Mouse (Mus musculus): ENCODE results near the gene Atp6ap1l. TPM values are rescaled to one million over a fixed set of nuclear protein-coding genes. Genes with fewer than 3 reads are reported as not detected.
A peak's percentile ranks its signal among the peaks of the same experiment; 100 is the strongest.

Atp6ap1l gene
- polyA plus RNA-seq, 1 experiment from 2014 or later = 0.20 TPM

GRCm38 (mm10) chr13:90896821-90897220 lies 8.3 kb downstream of the Atp6ap1l start:
- Histone ChIP-seq H3K4me1 (replicated peaks; ENCODE audit: control insufficient read depth, insufficient read depth, low read length) (no peaks in the 10 kb centered on the region), H3K27me3 (ENCODE audit: control insufficient read depth, insufficient read depth, low read length) (no peaks in the 10 kb centered on the region), H3K36me3 (ENCODE audit: control insufficient read depth, insufficient read depth, low read length) (no peaks in the 10 kb centered on the region), H3K9ac (ENCODE audit: low read depth, low read length) (no peak overlapping the region), H3K4me2 (replicated peaks; ENCODE audit: low read depth, low read length) (no peak overlapping the region), H3K27ac (ENCODE audit: low read depth, low read length) (no peak overlapping the region), H3K4me3 (ENCODE audit: low read depth, low read length) (no peak overlapping the region), H3K9me3 (ENCODE audit: control insufficient read depth, low read length) (no peaks in the 10 kb centered on the region)
- ATAC-seq (ENCODE audit: low FRiP score) (no peak), DNase-seq (ENCODE audit: low spot score) (no peak)
- WGBS = 90% methylated on average over 12 of the region's 12 CpGs

- ATAC-seq (ENCODE audit: low FRiP score) = no peak
- WGBS = 46% methylated on average over 2 of the region's 2 CpGs
- no peak for DNase-seq (ENCODE audit: low spot score)
- no peak overlapping the region for H3K27ac ChIP-seq (ENCODE audit: low read depth, low read length)
- H3K9me3 ChIP-seq (ENCODE audit: control insufficient read depth, low read length) = no peaks in the 10 kb centered on the region
- no peaks in the 10 kb centered on the region for H3K36me3 ChIP-seq (ENCODE audit: control insufficient read depth, insufficient read depth, low read length)
- H3K4me3 ChIP-seq (ENCODE audit: low read depth, low read length) = no peak overlapping the region
- H3K9ac ChIP-seq (ENCODE audit: low read depth, low read length) = no peak overlapping the region
- no peak overlapping the region for H3K4me2 ChIP-seq (replicated peaks; ENCODE audit: low read depth, low read length)
- H3K4me1 ChIP-seq (replicated peaks; ENCODE audit: control insufficient read depth, insufficient read depth, low read length) = no peaks in the 10 kb centered on the region
- H3K27me3 ChIP-seq (ENCODE audit: control insufficient read depth, insufficient read depth, low read length) = no peaks in the 10 kb centered on the region
Observed at GRCm38 (mm10) chr13:90896098-90896497, 9.1 kb downstream of the Atp6ap1l start.

- Histone ChIP-seq H3K9me3 (ENCODE audit: control insufficient read depth, low read length) (no peaks in the 10 kb centered on the region), H3K36me3 (ENCODE audit: control insufficient read depth, insufficient read depth, low read length) (no peaks in the 10 kb centered on the region), H3K4me3 (ENCODE audit: low read depth, low read length) (no peak overlapping the region), H3K9ac (ENCODE audit: low read depth, low read length) (no peak overlapping the region), H3K27me3 (ENCODE audit: control insufficient read depth, insufficient read depth, low read length) (no peaks in the 10 kb centered on the region), H3K4me1 (replicated peaks; ENCODE audit: control insufficient read depth, insufficient read depth, low read length) (no peaks in the 10 kb centered on the region), H3K4me2 (replicated peaks; ENCODE audit: low read depth, low read length) (no peak overlapping the region), H3K27ac (ENCODE audit: low read depth, low read length) (no peak overlapping the region)
- ATAC-seq (ENCODE audit: low FRiP score) (no peak), DNase-seq (ENCODE audit: low spot score) (no peak)
- WGBS = 96% methylated on average over 4 of the region's 4 CpGs
Observed at GRCm38 (mm10) chr13:90894819-90895218, 10.3 kb downstream of the Atp6ap1l start.

GRCm38 (mm10) chr13:90890111-90890510 lies 15.0 kb downstream of the Atp6ap1l start:
- WGBS = 88% methylated on average over 5 of the region's 5 CpGs

GRCm38 (mm10) chr13:90886568-90886983 lies 18.6 kb downstream of the Atp6ap1l start:
- Histone ChIP-seq H3K27ac (ENCODE audit: low read depth, low read length) (no peak overlapping the region), H3K4me1 (replicated peaks; ENCODE audit: control insufficient read depth, insufficient read depth, low read length) (no peaks in the 10 kb centered on the region), H3K27me3 (ENCODE audit: control insufficient read depth, insufficient read depth, low read length) (no peaks in the 10 kb centered on the region), H3K4me3 (ENCODE audit: low read depth, low read length) (peak overlapping the region; percentile 28), H3K36me3 (ENCODE audit: control insufficient read depth, insufficient read depth, low read length) (no peaks in the 10 kb centered on the region), H3K9ac (ENCODE audit: low read depth, low read length) (no peak overlapping the region), H3K4me2 (replicated peaks; ENCODE audit: low read depth, low read length) (peak overlapping the region; percentile 47), H3K9me3 (ENCODE audit: control insufficient read depth, low read length) (no peaks in the 10 kb centered on the region)
- under 1% methylated on average over 18 of the region's 18 CpGs for WGBS
- DNase-seq (ENCODE audit: low spot score) (peak; percentile 86), ATAC-seq (ENCODE audit: low FRiP score) (peak; percentile 75)

More at GRCm38 (mm10) chr13:90890111-90890510, 15.0 kb downstream of the Atp6ap1l start:
- Histone ChIP-seq H3K4me2 (replicated peaks; ENCODE audit: low read depth, low read length) (no peak overlapping the region), H3K27me3 (ENCODE audit: control insufficient read depth, insufficient read depth, low read length) (no peaks in the 10 kb centered on the region), H3K4me1 (replicated peaks; ENCODE audit: control insufficient read depth, insufficient read depth, low read length) (no peaks in the 10 kb centered on the region), H3K4me3 (ENCODE audit: low read depth, low read length) (no peak overlapping the region), H3K9me3 (ENCODE audit: control insufficient read depth, low read length) (no peaks in the 10 kb centered on the region), H3K27ac (ENCODE audit: low read depth, low read length) (no peak overlapping the region), H3K9ac (ENCODE audit: low read depth, low read length) (no peak overlapping the region), H3K36me3 (ENCODE audit: control insufficient read depth, insufficient read depth, low read length) (no peaks in the 10 kb centered on the region)
- no peak for ATAC-seq (ENCODE audit: low FRiP score)
- no peak for DNase-seq (ENCODE audit: low spot score)

- ATAC-seq (ENCODE audit: low FRiP score) (peak; percentile 59), DNase-seq (ENCODE audit: low spot score) (no peak)
- Histone ChIP-seq H3K4me1 (replicated peaks; ENCODE audit: control insufficient read depth, insufficient read depth, low read length) (no peaks in the 10 kb centered on the region), H3K27ac (ENCODE audit: low read depth, low read length) (no peak overlapping the region), H3K4me3 (ENCODE audit: low read depth, low read length) (peak overlapping the region; percentile 28), H3K9me3 (ENCODE audit: control insufficient read depth, low read length) (no peaks in the 10 kb centered on the region), H3K27me3 (ENCODE audit: control insufficient read depth, insufficient read depth, low read length) (no peaks in the 10 kb centered on the region), H3K4me2 (replicated peaks; ENCODE audit: low read depth, low read length) (peak overlapping the region; percentile 47), H3K9ac (ENCODE audit: low read depth, low read length) (no peak overlapping the region), H3K36me3 (ENCODE audit: control insufficient read depth, insufficient read depth, low read length) (no peaks in the 10 kb centered on the region)
- WGBS = 50% methylated on average over 13 of the region's 13 CpGs
Observed at GRCm38 (mm10) chr13:90885856-90886532, 19.2 kb downstream of the Atp6ap1l start.

GRCm38 (mm10) chr13:90881727-90882429 lies 23.3 kb downstream of the Atp6ap1l start:
- no peaks in the 10 kb centered on the region for H3K36me3 ChIP-seq (ENCODE audit: control insufficient read depth, insufficient read depth, low read length)
- no peaks in the 10 kb centered on the region for H3K27me3 ChIP-seq (ENCODE audit: control insufficient read depth, insufficient read depth, low read length)
- no peaks in the 10 kb centered on the region for H3K9me3 ChIP-seq (ENCODE audit: control insufficient read depth, low read length)
- no peak for DNase-seq (ENCODE audit: low spot score)
- H3K4me1 ChIP-seq (replicated peaks; ENCODE audit: control insufficient read depth, insufficient read depth, low read length) = no peaks in the 10 kb centered on the region
- no peak overlapping the region for H3K4me2 ChIP-seq (replicated peaks; ENCODE audit: low read depth, low read length)
- ATAC-seq (ENCODE audit: low FRiP score) = no peak
- H3K9ac ChIP-seq (ENCODE audit: low read depth, low read length) = no peak overlapping the region
- no peak overlapping the region for H3K27ac ChIP-seq (ENCODE audit: low read depth, low read length)
- 76% methylated on average over 1 of the region's 1 CpGs for WGBS
- no peak overlapping the region for H3K4me3 ChIP-seq (ENCODE audit: low read depth, low read length)

GRCm38 (mm10) chr13:90871579-90871978 lies 33.6 kb downstream of the Atp6ap1l start:
- Histone ChIP-seq H3K36me3 (ENCODE audit: control insufficient read depth, insufficient read depth, low read length) (no peaks in the 10 kb centered on the region), H3K4me1 (replicated peaks; ENCODE audit: control insufficient read depth, insufficient read depth, low read length) (no peaks in the 10 kb centered on the region), H3K9ac (ENCODE audit: low read depth, low read length) (no peak overlapping the region), H3K27ac (ENCODE audit: low read depth, low read length) (no peak overlapping the region), H3K27me3 (ENCODE audit: control insufficient read depth, insufficient read depth, low read length) (no peaks in the 10 kb centered on the region), H3K4me2 (replicated peaks; ENCODE audit: low read depth, low read length) (no peak overlapping the region), H3K9me3 (ENCODE audit: control insufficient read depth, low read length) (no peaks in the 10 kb centered on the region), H3K4me3 (ENCODE audit: low read depth, low read length) (no peak overlapping the region)
- DNase-seq (ENCODE audit: low spot score) (no peak), ATAC-seq (ENCODE audit: low FRiP score) (no peak)
- whole genome bisulfite sequencing = 55% methylated on average over 4 of the region's 4 CpGs

- DNase-seq (ENCODE audit: low spot score) (no peak), ATAC-seq (ENCODE audit: low FRiP score) (no peak; the same call in 1 of the 2 replicates)
- Histone ChIP-seq H3K9ac (ENCODE audit: low read depth, low read length) (no peak overlapping the region), H3K4me1 (replicated peaks; ENCODE audit: control insufficient read depth, insufficient read depth, low read length) (no peaks in the 10 kb centered on the region), H3K27me3 (ENCODE audit: control insufficient read depth, insufficient read depth, low read length) (no peaks in the 10 kb centered on the region), H3K4me3 (ENCODE audit: low read depth, low read length) (no peak overlapping the region), H3K4me2 (replicated peaks; ENCODE audit: low read depth, low read length) (no peak overlapping the region), H3K27ac (ENCODE audit: low read depth, low read length) (no peak overlapping the region), H3K9me3 (ENCODE audit: control insufficient read depth, low read length) (no peaks in the 10 kb centered on the region), H3K36me3 (ENCODE audit: control insufficient read depth, insufficient read depth, low read length) (no peaks in the 10 kb centered on the region)
- 20% methylated on average over 4 of the region's 4 CpGs for WGBS
Observed at GRCm38 (mm10) chr13:90869157-90869556, 36.0 kb downstream of the Atp6ap1l start.
